Mouse (Mus musculus): ENCODE data around the gene Gm9913. TPM values are rescaled to one million over a fixed set of nuclear protein-coding genes. Genes with fewer than 3 reads are reported as not detected.

The Gm9913 gene
- polyA plus RNA-seq, 1 experiment from 2014 or later: 0.17 TPM

- WGBS: 84% methylated on average over 7 of the region's 7 CpGs
- H3K27ac ChIP-seq: no peak overlapping the region
- ATAC-seq (ENCODE audit: low FRiP score): no peak
Measured at GRCm38 (mm10) chr2:125540579-125540978, 35.7 kb downstream of the Gm9913 start.

GRCm38 (mm10) chr2:125541451-125541850 is 36.6 kb downstream of the Gm9913 start:
- H3K4me2 ChIP-seq: no peak overlapping the region
- H3K4me1 ChIP-seq (replicated peaks): no peaks in the 10 kb centered on the region
- no peaks in the 10 kb centered on the region for H3K36me3 ChIP-seq
- no peak overlapping the region for H3K4me3 ChIP-seq
- no peak for ATAC-seq (ENCODE audit: low FRiP score)
- no peak overlapping the region for H3K27ac ChIP-seq
- no peak overlapping the region for H3K9ac ChIP-seq
- H3K9me3 ChIP-seq: no peaks in the 10 kb centered on the region
- 80% methylated on average over 7 of the region's 7 CpGs for WGBS
- H3K27me3 ChIP-seq: no peaks in the 10 kb centered on the region

More at GRCm38 (mm10) chr2:125540579-125540978, 35.7 kb downstream of the Gm9913 start:
- H3K9ac ChIP-seq: no peak overlapping the region
- no peaks in the 10 kb centered on the region for H3K27me3 ChIP-seq
- H3K4me3 ChIP-seq: no peak overlapping the region
- H3K4me2 ChIP-seq: no peak overlapping the region
- H3K36me3 ChIP-seq: no peaks in the 10 kb centered on the region
- H3K9me3 ChIP-seq: no peaks in the 10 kb centered on the region
- H3K4me1 ChIP-seq (replicated peaks): no peaks in the 10 kb centered on the region

GRCm38 (mm10) chr2:125543646-125544045 is 38.8 kb downstream of the Gm9913 start:
- no peak for ATAC-seq (ENCODE audit: low FRiP score)
- no peaks in the 10 kb centered on the region for H3K9me3 ChIP-seq
- H3K9ac ChIP-seq: no peak overlapping the region
- H3K27me3 ChIP-seq: no peaks in the 10 kb centered on the region
- no peaks in the 10 kb centered on the region for H3K36me3 ChIP-seq
- H3K4me1 ChIP-seq (replicated peaks): no peaks in the 10 kb centered on the region
- no peak overlapping the region for H3K4me2 ChIP-seq
- no peak overlapping the region for H3K27ac ChIP-seq
- no peak overlapping the region for H3K4me3 ChIP-seq
- WGBS: 90% methylated on average over 1 of the region's 1 CpGs

- no peak for ATAC-seq (ENCODE audit: low FRiP score)
- no peak overlapping the region for H3K4me3 ChIP-seq
- H3K36me3 ChIP-seq: no peaks in the 10 kb centered on the region
- H3K4me1 ChIP-seq (replicated peaks): no peaks in the 10 kb centered on the region
- H3K27ac ChIP-seq: no peak overlapping the region
- 91% methylated on average over 3 of the region's 3 CpGs for WGBS
- H3K9ac ChIP-seq: no peak overlapping the region
- no peaks in the 10 kb centered on the region for H3K27me3 ChIP-seq
- no peaks in the 10 kb centered on the region for H3K9me3 ChIP-seq
- H3K4me2 ChIP-seq: no peak overlapping the region
Measured at GRCm38 (mm10) chr2:125544986-125545385, 40.1 kb downstream of the Gm9913 start.

- no peak overlapping the region for H3K4me3 ChIP-seq
- no peaks in the 10 kb centered on the region for H3K9me3 ChIP-seq
- H3K9ac ChIP-seq: no peak overlapping the region
- no peak for ATAC-seq (ENCODE audit: low FRiP score)
- H3K4me2 ChIP-seq: no peak overlapping the region
- no peaks in the 10 kb centered on the region for H3K27me3 ChIP-seq
- no peaks in the 10 kb centered on the region for H3K4me1 ChIP-seq (replicated peaks)
- no peak overlapping the region for H3K27ac ChIP-seq
- H3K36me3 ChIP-seq: no peaks in the 10 kb centered on the region
- 79% methylated on average over 1 of the region's 1 CpGs for WGBS
Measured at GRCm38 (mm10) chr2:125548806-125549578, 44.1 kb downstream of the Gm9913 start.

- Histone ChIP-seq H3K4me3 (no peak overlapping the region), H3K27ac (no peak overlapping the region), H3K4me1 (replicated peaks) (peaks cover 14% of the 10 kb centered on the region; the same call in 1 of the 2 replicates), H3K27me3 (no peaks in the 10 kb centered on the region), H3K9ac (no peak overlapping the region), H3K9me3 (no peaks in the 10 kb centered on the region), H3K36me3 (no peaks in the 10 kb centered on the region), H3K4me2 (no peak overlapping the region)
- no peak for ATAC-seq (ENCODE audit: low FRiP score)
- WGBS: 82% methylated on average over 6 of the region's 6 CpGs
Measured at GRCm38 (mm10) chr2:125555830-125556229, 50.9 kb downstream of the Gm9913 start.

Other genes starting within 250 kb of the Gm9913 start
- 2.7 and 3.8 TPM in 2 replicates for gene Fbn1, start 2.9 kb downstream of the Gm9913 start, polyA plus RNA-seq (2015; fragmentation: Nextera tagmentation; extraction: Ambion mirVana)
- 3.4 and 3.8 TPM in 2 replicates for gene Cep152, start 120.0 kb downstream of the Gm9913 start, polyA plus RNA-seq (2015; fragmentation: Nextera tagmentation; extraction: Ambion mirVana)
- 398 and 400 TPM in 2 replicates for gene Eid1, start 168.0 kb downstream of the Gm9913 start, polyA plus RNA-seq (2015; fragmentation: Nextera tagmentation; extraction: Ambion mirVana)
- gene Shc4, start 219.1 kb downstream of the Gm9913 start, polyA plus RNA-seq (2015; fragmentation: Nextera tagmentation; extraction: Ambion mirVana): 2.8 and 3.0 TPM in 2 replicates

Measured in hindbrain, embryonic 13.5 days (tissue).